Mouse (Mus musculus): ENCODE data around the gene Spo11. TPM values are rescaled to one million over a fixed set of nuclear protein-coding genes. Genes with fewer than 3 reads are reported as not detected.

The Spo11 gene
- total RNA-seq, 2 experiments from 2014 or later = 0.44 to 0.74 TPM

Other genes starting within 250 kb of the Spo11 start
- 10 to 100 TPM; 13.0 to 14.5 TPM for gene Bmp7, start 37.4 kb upstream of the Spo11 start, total RNA-seq (2021)
- 10 to 100 TPM; 85.7 to 98.0 TPM for gene Rae1, start 22.4 kb downstream of the Spo11 start, total RNA-seq (2021)
- 1 to 10 TPM; 7.5 to 8.1 TPM for gene Rbm38, start 42.8 kb downstream of the Spo11 start, total RNA-seq (2021)
- gene Ctcfl, start 141.8 kb downstream of the Spo11 start, total RNA-seq (2021) = not detected
- gene Pck1, start 175.3 kb downstream of the Spo11 start, total RNA-seq (2021) = not detected
- under 1 TPM in 1 of 2 experiments, not detected in 1; 0.20 TPM for gene Zbp1, start 241.2 kb downstream of the Spo11 start, total RNA-seq (2021)

All from left cerebral cortex, postnatal 4 days (tissue).